In the genomic region with DNA sequence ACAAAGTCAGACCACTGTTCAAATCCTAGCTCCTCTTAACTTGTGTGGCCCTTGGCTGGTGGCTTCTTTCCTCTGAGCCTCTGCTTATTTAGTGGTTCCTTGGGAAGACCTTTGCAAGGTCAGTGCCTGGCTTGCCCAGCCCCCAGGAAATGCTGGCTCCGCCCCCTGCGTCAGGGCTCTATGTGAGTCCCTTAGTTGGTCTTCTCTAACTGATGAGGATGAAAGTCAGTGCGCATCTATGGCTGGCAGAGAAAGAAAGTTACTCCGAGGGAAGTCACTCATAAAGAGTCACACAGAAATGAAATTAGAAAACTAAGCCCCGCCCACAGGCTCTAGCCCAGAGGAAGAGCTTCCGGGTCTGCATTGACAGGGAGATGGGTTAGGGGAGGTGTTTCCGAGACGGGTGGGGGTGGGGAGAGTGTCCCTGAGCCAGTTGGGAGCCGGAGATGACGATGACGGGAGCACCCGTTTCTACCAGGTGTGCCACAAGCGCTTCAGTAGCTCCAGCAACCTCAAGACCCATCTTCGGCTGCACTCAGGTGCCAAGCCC, we compare ENCODE assay signal across 11 mouse cellular contexts. TPM values are rescaled to one million over a fixed set of nuclear protein-coding genes. Genes with fewer than 3 reads are reported as not detected.
DNase-seq lines count a peak whose midpoint lies in the region; ATAC-seq lines count a peak whose summit lies in the region.
"Had no signal": no experiment of that assay in that cellular context is flagged by ENCODE, and none has a peak within 500 bp of the region (broad histone marks: within the 10 kb centered on the region; RNA-seq: fewer than 3 reads in every experiment).

No protein-coding gene starts in this region.

- no peak overlapping the region for H3K9ac ChIP-seq in heart, embryonic 11.5 days (ENCODE audit: low read depth, low read length)
- H3K9ac ChIP-seq in neural tube, embryonic 12.5 days, result no peak overlapping the region
- no peak overlapping the region for H3K9ac ChIP-seq in liver, embryonic 13.5 days

- H3K4me3 ChIP-seq in heart, embryonic 11.5 days (ENCODE audit: low read depth, low read length), result peak overlapping the region; percentile 9; the same call in 1 of the 2 replicates
- no peak overlapping the region for H3K4me3 ChIP-seq in neural tube, embryonic 12.5 days
- H3K4me3 ChIP-seq in liver, embryonic 13.5 days (replicated peaks), result peak overlapping the region; percentile 23

- H3K27ac ChIP-seq in heart, embryonic 11.5 days (ENCODE audit: low read depth, low read length), result no peak overlapping the region
- H3K27ac ChIP-seq in neural tube, embryonic 12.5 days, result no peak overlapping the region
- no peak overlapping the region for H3K27ac ChIP-seq in liver, embryonic 13.5 days

- H3K27me3 ChIP-seq in heart, embryonic 11.5 days (ENCODE audit: control insufficient read depth, insufficient read depth, low read length), result peaks cover 18% of the 10 kb centered on the region
- peaks cover 6% of the 10 kb centered on the region; the same call in 1 of the 2 replicates for H3K27me3 ChIP-seq in neural tube, embryonic 12.5 days (replicated peaks)
- peaks cover 23% of the 10 kb centered on the region; the same call in 1 of the 2 replicates for H3K27me3 ChIP-seq in liver, embryonic 13.5 days

- H3K9me3 ChIP-seq in heart, embryonic 11.5 days (replicated peaks; ENCODE audit: control insufficient read depth, low read length), result no peaks in the 10 kb centered on the region
- H3K9me3 ChIP-seq in neural tube, embryonic 12.5 days, result no peaks in the 10 kb centered on the region
- no peaks in the 10 kb centered on the region for H3K9me3 ChIP-seq in liver, embryonic 13.5 days (replicated peaks)

- DNase-seq in heart, postnatal 10 days, result no peak
- DNase-seq in neural tube, embryonic 10.5 days (ENCODE audit: extremely low spot score, low spot score), result no peak
- DNase-seq in liver, embryonic 13.5 days, result no peak
- peak; percentile 66 for DNase-seq in thymus, postnatal 4 days
- no peak for DNase-seq in urinary bladder, postnatal 4 days (ENCODE audit: low spot score in 2 of 2)
- DNase-seq: adrenal gland, postnatal 14 days; gastrocnemius, postnatal 36 days had no signal

- no peak for ATAC-seq in heart, embryonic 11.5 days (replicated peaks; ENCODE audit: insufficient number of reproducible peaks, low FRiP score, low TSS enrichment)
- no peak for ATAC-seq in neural tube, embryonic 12.5 days (ENCODE audit: low FRiP score, low read depth)
- no peak for ATAC-seq in liver, embryonic 13.5 days (ENCODE audit: low read depth)
- ATAC-seq in granulocyte monocyte progenitor cell, adult 5-6 weeks (replicated peaks; ENCODE audit: poor library complexity, severe bottlenecking), result no peak

- H3K4me1 ChIP-seq in heart, embryonic 11.5 days (ENCODE audit: control insufficient read depth, insufficient read depth, low read length), result no peaks in the 10 kb centered on the region
- no peaks in the 10 kb centered on the region for H3K4me1 ChIP-seq in neural tube, embryonic 12.5 days
- peaks cover 26% of the 10 kb centered on the region for H3K4me1 ChIP-seq in liver, embryonic 13.5 days (replicated peaks)

- intact Hi-C loops in heart, postnatal 10 days (cut with DNase I), result no loop called here

- no peaks in the 10 kb centered on the region for H3K36me3 ChIP-seq in heart, embryonic 11.5 days (ENCODE audit: control insufficient read depth, insufficient read depth, low read length)
- H3K36me3 ChIP-seq in neural tube, embryonic 12.5 days, result no peaks in the 10 kb centered on the region
- no peaks in the 10 kb centered on the region for H3K36me3 ChIP-seq in liver, embryonic 13.5 days

- WGBS in heart, embryonic 11.5 days (ENCODE audit: insufficient replicate concordance), result 16% methylated on average over 14 of the region's 14 CpGs
- WGBS in neural tube, embryonic 12.5 days, result 39% methylated on average over 14 of the region's 14 CpGs
- 18% methylated on average over 14 of the region's 14 CpGs for WGBS in liver, embryonic 13.5 days (ENCODE audit: insufficient replicate concordance)

- peak overlapping the region; percentile 49 for H3K4me2 ChIP-seq in heart, embryonic 11.5 days
- peak overlapping the region; percentile 14 for H3K4me2 ChIP-seq in neural tube, embryonic 12.5 days (replicated peaks)
- peak overlapping the region; percentile 46 for H3K4me2 ChIP-seq in liver, embryonic 13.5 days

RNA-seq across cellular contexts. Expression of a gene that starts 2.4 kb away (rescaled TPM):
- 0.52 and 1.1 TPM in 2 replicates for polyA plus RNA-seq in heart, embryonic 11.5 days (2014; fragmentation: Nextera tagmentation; extraction: Ambion mirVana)
- not detected for total RNA-seq in heart, postnatal 10 days (2021)
- 0.65 and 1.5 TPM in 2 replicates for polyA plus RNA-seq in neural tube, embryonic 12.5 days (2016; fragmentation: Nextera tagmentation; extraction: Ambion mirVana)
- 0.22 and 0.25 TPM in 2 replicates for polyA plus RNA-seq in liver, embryonic 13.5 days (2015; fragmentation: Nextera tagmentation; extraction: Ambion mirVana)
- 0.38 and 1.3 TPM in 2 replicates for total RNA-seq in granulocyte monocyte progenitor cell, adult 5-6 weeks (2014; fragmentation: Nextera tagmentation)
- not detected in 2 replicates for total RNA-seq in granulocyte monocyte progenitor cell, adult 5-6 weeks (2017)
- total RNA-seq: adrenal gland, postnatal 14 days; gastrocnemius, postnatal 36 days had no signal

RNA-seq across cellular contexts. Expression of a gene that starts 4.6 kb away (rescaled TPM):
- polyA plus RNA-seq in heart, embryonic 11.5 days (2014; fragmentation: Nextera tagmentation; extraction: Ambion mirVana), result not detected in 2 replicates
- total RNA-seq in heart, postnatal 10 days (2021), result not detected
- not detected in 2 replicates for polyA plus RNA-seq in neural tube, embryonic 12.5 days (2016; fragmentation: Nextera tagmentation; extraction: Ambion mirVana)
- not detected in 2 replicates for polyA plus RNA-seq in liver, embryonic 13.5 days (2015; fragmentation: Nextera tagmentation; extraction: Ambion mirVana)
- not detected in 2 replicates for total RNA-seq in granulocyte monocyte progenitor cell, adult 5-6 weeks (2014; fragmentation: Nextera tagmentation)
- total RNA-seq in granulocyte monocyte progenitor cell, adult 5-6 weeks (2017), result not detected in 2 replicates
- total RNA-seq: adrenal gland, postnatal 14 days; gastrocnemius, postnatal 36 days; left cerebral cortex, adult 8-10 months had no signal

RNA-seq across cellular contexts. Expression of a gene that starts 36.6 kb away (rescaled TPM):
- 3.9 and 6.2 TPM in 2 replicates for polyA plus RNA-seq in heart, embryonic 11.5 days (2014; fragmentation: Nextera tagmentation; extraction: Ambion mirVana)
- 1 to 10 TPM; 3.4 to 6.5 TPM for total RNA-seq in heart, postnatal 10 days (2021)
- 5.7 and 7.2 TPM in 2 replicates for polyA plus RNA-seq in neural tube, embryonic 12.5 days (2016; fragmentation: Nextera tagmentation; extraction: Ambion mirVana)
- polyA plus RNA-seq in liver, embryonic 13.5 days (2015; fragmentation: Nextera tagmentation; extraction: Ambion mirVana), result 24.6 and 27.7 TPM in 2 replicates
- 240 and 247 TPM in 2 replicates for total RNA-seq in granulocyte monocyte progenitor cell, adult 5-6 weeks (2014; fragmentation: Nextera tagmentation)
- total RNA-seq in granulocyte monocyte progenitor cell, adult 5-6 weeks (2017), result 259 and 330 TPM in 2 replicates

RNA-seq across cellular contexts. Expression of a gene that starts 39.6 kb away (rescaled TPM):
- polyA plus RNA-seq in heart, embryonic 11.5 days (2014; fragmentation: Nextera tagmentation; extraction: Ambion mirVana), result 0.21 and 0.30 TPM in 2 replicates
- total RNA-seq in heart, postnatal 10 days (2021), result not detected
- polyA plus RNA-seq in neural tube, embryonic 12.5 days (2016; fragmentation: Nextera tagmentation; extraction: Ambion mirVana), result 0.84 and 1.9 TPM in 2 replicates
- polyA plus RNA-seq in liver, embryonic 13.5 days (2015; fragmentation: Nextera tagmentation; extraction: Ambion mirVana), result 1.8 and 2.0 TPM in 2 replicates
- 2.1 and 13.9 TPM in 2 replicates for total RNA-seq in granulocyte monocyte progenitor cell, adult 5-6 weeks (2014; fragmentation: Nextera tagmentation)
- 4.0 and 10.5 TPM in 2 replicates for total RNA-seq in granulocyte monocyte progenitor cell, adult 5-6 weeks (2017)
- total RNA-seq: adrenal gland, postnatal 14 days; left cerebral cortex, adult 8-10 months had no signal

RNA-seq across cellular contexts. Expression of a gene that starts 44.1 kb away (rescaled TPM):
- 2.0 and 3.2 TPM in 2 replicates for polyA plus RNA-seq in heart, embryonic 11.5 days (2014; fragmentation: Nextera tagmentation; extraction: Ambion mirVana)
- 1 to 10 TPM; 2.0 to 2.3 TPM for total RNA-seq in heart, postnatal 10 days (2021)
- polyA plus RNA-seq in neural tube, embryonic 12.5 days (2016; fragmentation: Nextera tagmentation; extraction: Ambion mirVana), result 7.3 and 8.0 TPM in 2 replicates
- 1.7 and 2.3 TPM in 2 replicates for polyA plus RNA-seq in liver, embryonic 13.5 days (2015; fragmentation: Nextera tagmentation; extraction: Ambion mirVana)
- 14.4 and 30.2 TPM in 2 replicates for total RNA-seq in granulocyte monocyte progenitor cell, adult 5-6 weeks (2014; fragmentation: Nextera tagmentation)
- 4.8 and 11.2 TPM in 2 replicates for total RNA-seq in granulocyte monocyte progenitor cell, adult 5-6 weeks (2017)
